Mouse (Mus musculus): ENCODE measurements around the gene Psmb9. TPM values are rescaled to one million over a fixed set of nuclear protein-coding genes. Genes with fewer than 3 reads are reported as not detected.

Gene Psmb9
- polyA plus RNA-seq, 1 experiment from 2014 or later = 0.49 TPM

DNA sequence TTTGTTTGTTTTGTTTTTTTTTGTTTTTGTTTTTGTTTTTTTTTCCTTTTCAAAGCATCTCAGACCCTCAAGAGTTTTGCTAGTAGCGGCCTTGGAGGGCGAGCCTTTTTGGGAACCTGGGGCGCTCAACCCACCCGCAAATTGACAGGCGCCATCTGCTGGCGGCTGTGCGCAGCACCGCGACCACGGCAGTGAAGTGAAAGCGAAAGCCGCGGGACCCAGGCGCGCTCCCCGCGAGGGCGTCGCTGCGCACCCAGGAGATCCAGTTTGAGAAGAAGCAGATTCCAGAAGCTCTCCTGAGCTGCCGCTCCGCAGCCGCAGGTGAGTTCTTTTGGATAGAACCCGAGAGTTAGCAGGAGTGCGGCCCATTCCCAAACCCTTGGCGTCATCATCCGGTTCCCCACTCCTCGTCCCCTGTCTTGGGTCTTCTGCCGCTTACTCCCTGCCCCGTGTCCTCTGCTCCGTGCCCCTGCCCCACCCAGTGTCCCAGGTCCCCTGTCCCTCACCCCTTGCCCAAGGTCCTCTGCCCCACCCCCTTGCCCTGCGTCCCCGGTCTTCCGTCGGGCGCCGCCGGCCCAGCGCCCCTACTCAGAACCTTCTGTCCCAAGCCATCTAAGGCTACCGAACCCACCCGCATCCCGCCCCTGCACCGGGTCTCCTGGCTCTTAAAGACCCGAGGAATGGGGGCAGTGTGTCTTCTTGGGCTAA is 16.9 kb upstream of the Psmb9 start:
- Histone ChIP-seq H3K27ac (replicated peaks) (peak overlapping the region; percentile 70), H3K9me3 (replicated peaks) (0 out of 2 replicates have a peak, but pooled peaks cover under 1% of the 10 kb centered on the region), H3K36me3 (no peaks in the 10 kb centered on the region), H3K4me1 (peaks cover 13% of the 10 kb centered on the region), H3K27me3 (ENCODE audit: low read depth, poor library complexity, severe bottlenecking) (peaks cover 83% of the 10 kb centered on the region), H3K4me3 (peak overlapping the region; percentile 75)
- DNase-seq (ENCODE audit: low spot score) = peak; percentile 82
- WGBS = 2% methylated on average over 44 of the region's 44 CpGs

DNA sequence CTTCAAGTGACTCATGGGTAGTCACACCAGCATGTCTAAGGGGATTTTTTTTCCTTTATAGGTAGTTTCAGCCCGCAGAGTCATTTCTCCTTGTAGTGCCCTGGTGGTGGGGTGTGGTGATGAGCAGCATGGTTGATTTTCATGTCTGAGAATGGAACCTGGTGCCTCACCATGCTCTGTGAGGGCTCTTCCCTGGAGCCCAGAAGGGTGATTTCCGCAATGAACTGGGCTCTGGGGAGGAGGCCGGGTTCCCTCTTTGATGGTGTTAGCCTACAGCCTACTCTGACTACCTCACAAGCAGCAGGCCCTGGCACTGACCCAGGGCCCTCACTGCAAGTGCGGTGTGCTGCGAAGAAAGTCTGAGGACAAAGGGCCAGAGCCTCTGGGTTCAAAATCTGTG is 15.9 kb upstream of the Psmb9 start, which contains the start of gene Tap2:
Tap2 (plus strand) TSS at position 84 of the 400 bp plus-strand sequence.
- no peak for DNase-seq (ENCODE audit: low spot score)
- Histone ChIP-seq H3K9me3 (replicated peaks) (no peaks in the 10 kb centered on the region), H3K27me3 (ENCODE audit: low read depth, poor library complexity, severe bottlenecking) (peaks cover 86% of the 10 kb centered on the region), H3K4me1 (peaks cover 16% of the 10 kb centered on the region), H3K36me3 (no peaks in the 10 kb centered on the region), H3K27ac (replicated peaks) (peak within 1 kb of the TSS; percentile 70), H3K4me3 (peak within 1 kb of the TSS; percentile 75)
- 65% methylated on average over 5 of the region's 5 CpGs for WGBS

DNA sequence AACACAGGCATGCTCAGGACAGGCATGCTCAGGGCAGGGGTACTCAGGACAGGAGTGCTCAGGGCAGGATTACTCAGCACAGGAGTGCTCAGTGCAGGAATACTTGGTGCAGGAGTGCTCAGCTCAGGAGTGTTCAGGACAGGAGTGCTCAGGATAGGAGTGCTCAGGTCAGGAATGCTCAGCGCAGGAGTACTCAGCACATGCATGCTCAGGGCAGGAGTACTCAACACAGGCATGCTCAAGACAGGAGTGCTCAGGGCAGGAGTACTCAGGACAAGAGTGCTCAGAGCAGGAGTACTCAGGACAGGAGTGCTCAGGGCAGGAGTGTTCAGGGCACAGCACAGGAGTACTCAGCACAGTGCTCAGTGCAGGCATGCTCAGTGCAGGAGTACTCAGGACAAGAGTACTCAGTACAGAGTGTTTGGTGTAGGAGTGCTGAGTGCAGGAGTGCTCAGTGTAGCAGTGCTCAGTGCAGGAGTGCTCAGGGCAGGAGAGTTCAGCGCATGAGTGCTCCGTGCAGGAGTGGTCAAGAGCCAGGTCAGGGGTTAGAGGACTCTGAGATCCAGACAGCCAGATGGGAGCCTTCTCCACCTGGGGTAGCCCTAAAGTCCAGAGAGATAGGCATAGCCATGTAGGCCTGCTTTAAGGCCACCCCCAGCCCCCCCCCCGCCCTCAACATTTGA is 15.3 kb upstream of the Psmb9 start:
- peaks cover 86% of the 10 kb centered on the region for H3K27me3 ChIP-seq (ENCODE audit: low read depth, poor library complexity, severe bottlenecking)
- 79% methylated on average over 4 of the region's 4 CpGs for WGBS

DNA sequence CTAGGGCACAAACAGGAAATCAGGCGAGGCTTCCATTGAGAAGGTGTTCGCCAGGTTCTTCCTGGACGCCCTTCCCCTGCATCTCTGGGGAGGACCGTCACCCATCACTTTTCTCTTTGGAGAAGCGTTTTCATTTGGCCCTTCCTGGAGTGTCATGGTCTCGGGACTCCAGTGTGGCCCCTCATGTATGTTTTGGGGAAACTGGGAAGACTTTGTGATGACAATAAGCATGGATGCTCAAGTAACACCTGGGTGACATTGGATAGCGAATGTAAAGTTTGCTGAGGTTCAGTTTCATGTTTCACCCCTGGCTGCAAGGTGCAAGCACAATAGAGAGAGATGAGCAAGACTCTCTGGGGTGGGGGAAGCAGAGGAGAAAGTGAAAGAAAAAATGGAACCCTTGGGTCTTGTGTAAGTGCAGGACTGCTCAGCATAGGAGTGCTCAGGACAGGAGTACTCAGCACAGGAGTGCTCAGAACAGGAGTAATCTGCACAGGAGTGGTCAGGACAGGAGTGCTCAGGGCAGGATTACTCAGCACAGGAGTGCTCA is 14.0 kb upstream of the Psmb9 start:
- Histone ChIP-seq H3K27me3 (ENCODE audit: low read depth, poor library complexity, severe bottlenecking) (peaks cover 90% of the 10 kb centered on the region), H3K36me3 (no peaks in the 10 kb centered on the region)
- 70% methylated on average over 7 of the region's 7 CpGs for WGBS

More for the DNA sequence above, 15.3 kb upstream of the Psmb9 start:
- H3K4me1 ChIP-seq = peaks cover 21% of the 10 kb centered on the region
- H3K4me3 ChIP-seq = no peak overlapping the region
- no peak overlapping the region for H3K27ac ChIP-seq (replicated peaks)
- no peak for DNase-seq (ENCODE audit: low spot score)
- no peaks in the 10 kb centered on the region for H3K9me3 ChIP-seq (replicated peaks)
- no peaks in the 10 kb centered on the region for H3K36me3 ChIP-seq

DNA sequence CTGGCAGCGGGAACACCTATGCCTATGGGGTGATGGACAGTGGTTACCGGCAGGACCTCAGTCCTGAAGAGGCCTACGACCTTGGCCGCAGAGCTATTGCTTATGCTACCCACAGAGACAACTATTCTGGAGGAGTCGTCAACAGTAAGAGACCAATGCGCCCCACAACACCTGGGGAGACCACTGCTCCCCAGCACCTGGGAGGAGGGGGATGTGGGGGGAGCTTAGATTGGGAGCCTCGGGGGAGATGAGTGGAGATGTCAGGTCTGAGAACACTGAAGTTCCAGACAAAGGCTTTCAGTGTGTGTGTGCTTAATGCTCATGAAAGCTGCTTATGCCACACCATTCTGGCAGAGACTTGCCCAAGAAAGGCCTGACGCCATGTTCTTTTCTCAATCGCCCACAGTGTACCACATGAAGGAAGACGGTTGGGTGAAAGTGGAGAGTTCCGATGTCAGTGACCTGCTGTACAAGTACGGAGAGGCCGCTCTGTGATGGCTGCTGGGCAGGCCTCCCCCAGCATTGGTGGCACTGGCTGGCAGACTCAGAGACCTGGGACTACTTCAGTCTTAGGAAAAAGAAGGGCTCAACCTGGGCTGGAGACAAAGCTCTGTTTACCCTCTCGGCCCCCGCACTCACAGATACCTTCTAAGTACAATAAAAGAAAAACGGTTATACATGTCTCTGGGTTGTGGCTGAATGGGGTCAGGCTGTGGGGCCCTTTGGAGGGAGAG is 13.4 kb upstream of the Psmb9 start:
- Histone ChIP-seq H3K36me3 (no peaks in the 10 kb centered on the region), H3K4me3 (no peak overlapping the region), H3K27ac (replicated peaks) (no peak overlapping the region), H3K9me3 (replicated peaks) (no peaks in the 10 kb centered on the region), H3K4me1 (peaks cover 31% of the 10 kb centered on the region), H3K27me3 (ENCODE audit: low read depth, poor library complexity, severe bottlenecking) (peaks cover 90% of the 10 kb centered on the region)
- 86% methylated on average over 16 of the region's 16 CpGs for WGBS
- no peak for DNase-seq (ENCODE audit: low spot score)

More for the DNA sequence above, 14.0 kb upstream of the Psmb9 start:
- H3K4me3 ChIP-seq = no peak overlapping the region
- H3K27ac ChIP-seq (replicated peaks) = no peak overlapping the region
- no peak for DNase-seq (ENCODE audit: low spot score)
- H3K4me1 ChIP-seq = peaks cover 31% of the 10 kb centered on the region
- H3K9me3 ChIP-seq (replicated peaks) = no peaks in the 10 kb centered on the region

DNA sequence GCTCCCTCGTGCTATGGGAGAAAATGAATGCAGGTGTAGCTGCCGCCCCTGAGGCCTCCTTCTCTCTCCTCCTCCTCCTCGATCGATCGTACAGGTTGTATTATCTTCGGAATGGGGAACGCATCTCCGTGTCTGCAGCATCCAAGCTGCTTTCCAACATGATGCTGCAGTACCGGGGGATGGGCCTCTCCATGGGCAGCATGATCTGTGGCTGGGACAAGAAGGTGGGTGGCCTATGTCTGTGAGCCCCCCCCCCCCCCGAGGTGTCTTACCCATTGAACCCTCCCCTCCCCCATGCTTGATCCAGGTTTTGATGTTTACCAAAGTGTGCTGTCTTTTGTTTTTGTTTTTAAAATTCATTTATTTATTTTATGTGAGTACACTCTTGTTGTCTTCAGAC is 12.5 kb upstream of the Psmb9 start:
- Histone ChIP-seq H3K27me3 (ENCODE audit: low read depth, poor library complexity, severe bottlenecking) (peaks cover 90% of the 10 kb centered on the region), H3K4me3 (no peak overlapping the region), H3K27ac (replicated peaks) (no peak overlapping the region), H3K9me3 (replicated peaks) (no peaks in the 10 kb centered on the region), H3K4me1 (peaks cover 24% of the 10 kb centered on the region), H3K36me3 (no peaks in the 10 kb centered on the region)
- DNase-seq (ENCODE audit: low spot score) = no peak
- 83% methylated on average over 10 of the region's 10 CpGs for WGBS

DNA sequence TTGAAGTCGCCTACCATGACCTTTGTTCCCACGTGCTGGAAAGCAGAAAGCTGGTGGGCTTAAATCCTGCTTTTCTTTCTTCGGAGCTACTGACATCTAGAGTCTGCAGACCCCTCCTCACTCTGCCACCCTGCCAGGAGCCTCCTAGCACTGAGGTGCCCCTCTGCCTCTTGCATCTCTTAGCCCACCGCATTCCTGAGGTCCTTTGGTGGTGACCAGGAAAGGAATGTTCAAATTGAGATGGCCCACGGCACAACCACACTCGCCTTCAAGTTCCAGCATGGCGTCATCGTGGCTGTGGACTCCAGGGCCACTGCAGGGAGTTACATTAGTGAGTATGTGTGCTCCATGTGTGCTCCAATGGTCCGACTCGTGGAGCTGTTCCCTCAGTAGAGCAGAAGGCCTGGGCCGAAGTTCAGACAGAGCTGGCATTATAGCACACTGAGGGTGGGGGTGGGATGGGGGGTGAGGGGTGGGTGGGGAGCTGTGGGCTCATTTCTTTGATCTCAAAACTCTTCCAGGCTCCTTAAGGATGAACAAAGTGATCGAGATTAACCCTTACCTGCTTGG is 11.6 kb upstream of the Psmb9 start:
- H3K9me3 ChIP-seq (replicated peaks) = no peaks in the 10 kb centered on the region
- H3K27me3 ChIP-seq (ENCODE audit: low read depth, poor library complexity, severe bottlenecking) = peaks cover 90% of the 10 kb centered on the region
- no peak overlapping the region for H3K27ac ChIP-seq (replicated peaks)
- WGBS = 67% methylated on average over 12 of the region's 12 CpGs
- H3K4me1 ChIP-seq = peaks cover 18% of the 10 kb centered on the region
- DNase-seq (ENCODE audit: low spot score) = no peak
- H3K4me3 ChIP-seq = no peak overlapping the region
- no peaks in the 10 kb centered on the region for H3K36me3 ChIP-seq

DNA sequence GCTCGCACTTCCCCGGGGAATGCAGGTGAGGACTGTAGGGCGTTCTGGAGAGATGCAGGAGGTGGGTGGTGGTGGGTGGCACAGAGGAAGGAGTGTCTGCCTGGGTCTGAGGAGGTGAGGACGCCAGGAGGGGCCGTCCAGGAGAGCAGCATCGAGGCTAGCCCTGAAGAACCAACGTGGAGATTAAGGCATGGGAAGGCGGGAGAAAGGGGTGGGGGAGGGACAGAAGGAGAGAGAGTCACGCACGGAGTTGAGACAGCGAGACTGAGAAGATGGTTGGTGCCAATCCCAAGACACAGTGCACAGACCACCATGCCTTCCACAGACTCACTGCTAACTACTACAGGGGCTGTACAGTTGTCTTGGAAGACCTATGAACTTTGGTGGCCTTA is 11.0 kb upstream of the Psmb9 start:
- Histone ChIP-seq H3K4me3 (peak overlapping the region; percentile 50), H3K36me3 (no peaks in the 10 kb centered on the region), H3K9me3 (replicated peaks) (no peaks in the 10 kb centered on the region), H3K27ac (replicated peaks) (no peak overlapping the region), H3K4me1 (peaks cover 18% of the 10 kb centered on the region), H3K27me3 (ENCODE audit: low read depth, poor library complexity, severe bottlenecking) (peaks cover 90% of the 10 kb centered on the region)
- 5% methylated on average over 11 of the region's 11 CpGs for WGBS
- DNase-seq (ENCODE audit: low spot score) = no peak

DNA sequence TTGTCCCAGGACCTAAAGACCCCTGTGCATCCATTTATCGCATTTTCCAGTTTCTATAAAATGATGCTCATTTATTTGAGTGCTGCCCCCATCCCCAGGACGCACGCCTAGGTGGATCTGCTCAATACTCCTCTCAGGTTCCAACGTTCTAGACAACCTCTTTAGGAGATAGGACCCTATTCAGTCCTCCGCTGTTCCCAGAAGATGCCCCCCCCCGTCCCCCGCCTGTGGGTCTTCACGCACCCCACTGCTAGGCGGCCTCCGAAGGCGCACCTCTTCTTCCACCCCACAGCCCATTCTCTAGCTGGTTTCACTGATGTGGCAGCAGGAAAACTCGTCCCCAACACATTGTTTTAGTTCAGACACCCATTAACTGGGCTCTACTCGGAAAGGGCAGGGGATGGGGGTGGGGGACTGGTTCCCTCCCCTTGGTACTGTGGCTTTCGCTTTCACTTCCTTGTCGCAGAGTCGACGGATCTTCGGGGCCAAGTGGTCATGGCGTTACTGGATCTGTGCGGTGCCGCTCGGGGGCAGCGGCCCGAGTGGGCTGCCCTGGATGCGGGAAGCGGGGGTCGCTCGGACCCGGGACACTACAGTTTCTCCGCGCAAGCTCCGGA is 10.4 kb upstream of the Psmb9 start:
- no peak for DNase-seq (ENCODE audit: low spot score)
- H3K27ac ChIP-seq (replicated peaks) = no peak overlapping the region
- H3K4me3 ChIP-seq = peak overlapping the region; percentile 50
- no peaks in the 10 kb centered on the region for H3K9me3 ChIP-seq (replicated peaks)
- no peaks in the 10 kb centered on the region for H3K36me3 ChIP-seq
- peaks cover 90% of the 10 kb centered on the region for H3K27me3 ChIP-seq (ENCODE audit: low read depth, poor library complexity, severe bottlenecking)
- H3K4me1 ChIP-seq = peaks cover 18% of the 10 kb centered on the region
- WGBS = 3% methylated on average over 32 of the region's 32 CpGs

DNA sequence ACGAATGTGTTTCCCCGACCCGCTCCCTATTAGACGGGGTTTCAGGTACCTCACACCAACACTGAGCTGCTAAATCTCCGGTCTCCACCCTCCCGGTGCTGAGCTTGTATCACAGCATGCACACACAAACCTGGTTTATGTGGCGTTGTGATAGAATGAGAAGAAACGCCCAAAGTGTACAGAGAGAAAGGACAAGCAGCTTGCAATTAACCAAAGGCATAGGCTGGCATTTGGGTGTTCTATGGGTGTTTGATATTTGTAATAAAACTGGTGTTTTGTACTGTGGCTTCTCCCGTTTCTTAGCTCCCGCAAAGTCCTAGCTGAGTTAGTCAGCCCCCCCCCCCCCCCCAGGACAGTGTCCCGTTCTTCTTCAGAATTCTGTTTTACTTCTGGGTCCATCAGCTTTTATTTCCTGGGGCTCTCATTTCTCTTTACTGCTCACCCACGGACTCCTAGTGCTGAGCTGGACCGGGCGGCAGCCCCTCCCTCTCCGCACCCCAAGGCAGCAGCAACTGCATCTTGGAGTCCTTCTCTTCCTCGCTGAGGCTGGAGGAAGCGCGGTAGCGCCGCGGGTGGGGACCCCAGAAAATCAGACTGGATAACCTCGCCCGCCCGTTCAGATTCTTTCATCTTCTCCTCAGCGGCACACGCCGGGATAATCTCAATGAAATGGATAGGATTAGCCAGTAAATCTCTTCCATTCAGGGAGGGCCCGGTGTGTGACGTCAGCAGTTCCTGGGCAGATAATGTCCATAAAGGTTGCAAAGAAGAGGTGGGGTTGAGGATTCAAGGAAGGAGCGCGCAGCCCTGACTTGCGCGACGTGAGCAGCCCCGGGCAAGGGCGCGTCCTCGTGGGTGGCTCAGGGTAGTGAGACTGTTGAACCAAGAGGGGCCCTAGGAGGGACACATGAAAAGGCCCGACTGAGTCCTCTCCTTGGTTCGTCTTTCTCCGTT is 9.7 kb upstream of the Psmb9 start, which contains the start of gene Psmb8:
Psmb8 (plus strand) TSS at position 781 of the 954 bp plus-strand sequence.
- peak; percentile 83 for DNase-seq (ENCODE audit: low spot score)
- 4% methylated on average over 41 of the region's 41 CpGs for whole genome bisulfite sequencing
- H3K9me3 ChIP-seq (replicated peaks) = no peaks in the 10 kb centered on the region
- no peak within 1 kb of the TSS for H3K27ac ChIP-seq (replicated peaks)
- peaks cover 18% of the 10 kb centered on the region for H3K4me1 ChIP-seq
- H3K4me3 ChIP-seq = peak within 1 kb of the TSS; percentile 50
- H3K36me3 ChIP-seq = no peaks in the 10 kb centered on the region
- H3K27me3 ChIP-seq (ENCODE audit: low read depth, poor library complexity, severe bottlenecking) = peaks cover 93% of the 10 kb centered on the region

DNA sequence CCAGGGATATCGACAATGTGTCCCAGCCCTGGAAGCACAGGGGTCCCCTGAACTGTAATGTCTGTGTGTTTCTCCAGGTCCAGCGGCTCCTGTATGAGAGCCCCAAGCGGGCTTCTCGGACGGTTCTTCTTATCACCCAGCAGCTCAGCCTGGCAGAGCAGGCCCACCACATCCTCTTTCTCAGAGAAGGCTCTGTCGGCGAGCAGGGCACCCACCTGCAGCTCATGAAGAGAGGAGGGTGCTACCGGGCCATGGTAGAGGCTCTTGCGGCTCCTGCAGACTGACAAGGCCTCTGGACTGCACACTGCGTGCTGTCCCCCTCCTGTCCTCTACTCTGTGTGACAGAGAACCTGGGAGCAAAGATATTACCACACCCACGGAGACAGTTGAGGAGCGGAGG is 8.9 kb upstream of the Psmb9 start:
- 29% methylated on average over 12 of the region's 12 CpGs for WGBS
- DNase-seq (ENCODE audit: low spot score) = no peak
- H3K27ac ChIP-seq (replicated peaks) = no peak overlapping the region
- H3K27me3 ChIP-seq (ENCODE audit: low read depth, poor library complexity, severe bottlenecking) = peaks cover 99% of the 10 kb centered on the region
- peaks cover 18% of the 10 kb centered on the region for H3K4me1 ChIP-seq
- H3K4me3 ChIP-seq = no peak overlapping the region
- no peaks in the 10 kb centered on the region for H3K9me3 ChIP-seq (replicated peaks)
- H3K36me3 ChIP-seq = no peaks in the 10 kb centered on the region
